Mouse (Mus musculus): ENCODE measurements at regions not wholly inside any gene's neighbourhood (a gene's known extent, or its start where the extent isn't known, plus 50 kb on each side); places are given as distances from the start of the nearest gene placed in this dataset.

DNA sequence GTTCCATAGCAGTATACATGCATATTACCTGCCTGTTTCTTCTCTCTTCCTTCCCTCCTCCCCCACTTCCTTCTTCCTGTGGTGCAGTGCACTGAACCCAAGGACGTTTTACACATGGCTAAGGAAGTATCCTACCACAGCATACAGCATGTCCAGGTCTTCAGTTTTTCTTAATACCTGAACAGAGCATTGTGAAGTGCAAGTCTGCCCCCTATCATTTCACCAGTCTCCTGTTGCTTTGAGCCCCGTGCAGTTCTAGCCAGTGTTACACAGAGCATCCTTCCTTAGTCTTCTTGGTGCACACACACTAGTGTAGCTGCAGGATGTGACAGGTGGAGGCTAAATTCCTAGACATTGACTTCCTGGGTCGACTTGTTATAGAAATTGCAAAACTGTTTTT is 53.7 kb upstream of the Foxb1 start:
- no peak for DNase-seq

DNA sequence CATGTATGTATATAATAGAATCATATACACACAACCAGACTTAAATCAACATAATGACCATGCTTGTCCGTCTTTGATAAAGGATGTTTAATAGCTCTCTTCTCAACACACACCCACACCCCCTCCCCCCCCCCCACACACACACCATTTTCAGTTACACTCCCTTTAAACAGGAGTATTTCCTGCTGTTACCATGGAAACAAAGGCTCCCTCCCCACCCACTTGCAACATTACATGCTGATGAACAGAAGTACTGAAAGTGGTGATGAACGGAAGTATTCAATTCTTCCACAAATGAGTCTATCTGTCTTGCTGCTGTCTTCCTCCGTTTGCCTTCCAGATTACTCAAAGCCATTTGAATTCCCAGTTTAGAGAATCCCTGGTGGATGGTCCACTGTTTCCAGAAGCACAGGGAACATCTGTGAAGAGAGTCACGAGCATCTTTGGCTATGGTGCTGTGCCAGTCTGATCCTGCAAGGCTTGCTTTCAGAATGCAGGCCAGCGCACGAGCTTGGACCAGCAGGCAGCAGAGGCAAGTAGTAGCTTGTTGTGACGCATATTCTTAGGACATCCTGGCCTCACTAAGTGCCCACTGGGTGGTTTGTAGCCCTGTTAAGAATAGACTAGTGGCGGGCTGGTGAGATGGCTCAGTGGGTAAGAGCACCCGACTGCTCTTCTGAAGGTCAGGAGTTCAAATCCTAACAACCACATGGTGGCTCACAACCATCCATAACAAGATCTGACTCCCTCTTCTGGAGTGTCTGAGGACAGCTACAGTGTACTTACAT is 62.6 kb upstream of the Foxb1 start:
- DNase-seq, result peak; percentile 13

- no peak for DNase-seq
Measured at GRCm38 (mm10) chr9:69828428-69828827, 67.7 kb upstream of the Foxb1 start.

- DNase-seq, result no peak
Measured at GRCm38 (mm10) chr9:69835396-69835795, 74.7 kb upstream of the Foxb1 start.

GRCm38 (mm10) chr9:69839198-69839597 is 78.5 kb upstream of the Foxb1 start:
- DNase-seq, result no peak

GRCm38 (mm10) chr9:69844712-69845111 is 84.0 kb upstream of the Foxb1 start:
- no peak for DNase-seq

DNA sequence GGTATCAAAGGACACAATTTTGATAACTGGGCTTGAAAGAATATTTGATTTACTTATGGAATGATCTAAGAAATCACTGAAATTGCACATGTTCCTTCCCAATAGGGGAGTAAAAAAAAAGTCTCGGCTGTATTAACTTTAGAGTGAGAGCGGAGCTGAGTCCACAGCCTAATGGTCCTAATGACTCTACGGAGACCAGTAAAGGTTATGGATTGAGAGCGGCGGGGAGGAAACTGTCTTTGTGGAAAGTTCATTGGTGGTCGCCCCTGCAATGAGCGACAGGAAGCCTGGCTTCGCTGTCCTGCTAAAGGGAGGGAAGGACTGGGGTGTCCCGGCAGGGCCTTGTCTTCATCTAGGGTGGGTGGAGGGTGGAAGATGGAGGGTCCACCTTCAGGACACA is 84.5 kb upstream of the Foxb1 start:
- DNase-seq, result no peak

DNA sequence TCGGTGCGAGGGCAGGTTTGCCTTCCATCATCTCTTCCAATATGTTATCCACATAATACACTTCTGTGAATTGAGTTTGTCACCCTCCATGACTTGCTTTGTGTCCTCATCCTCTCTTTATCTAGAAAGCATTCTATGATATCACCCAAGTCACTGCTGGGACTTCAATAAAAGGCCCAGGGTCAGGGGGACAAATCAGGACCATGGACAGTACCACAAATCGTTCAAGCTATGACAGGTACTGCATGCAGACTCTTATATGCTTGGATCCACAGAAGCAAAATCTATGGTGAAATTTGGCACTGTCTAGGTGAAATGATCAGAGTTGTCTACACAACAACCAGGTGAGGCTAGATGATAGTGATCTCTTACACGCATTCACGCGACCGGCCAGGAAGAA is 95.9 kb upstream of the Foxb1 start:
- DNase-seq, result no peak

DNA sequence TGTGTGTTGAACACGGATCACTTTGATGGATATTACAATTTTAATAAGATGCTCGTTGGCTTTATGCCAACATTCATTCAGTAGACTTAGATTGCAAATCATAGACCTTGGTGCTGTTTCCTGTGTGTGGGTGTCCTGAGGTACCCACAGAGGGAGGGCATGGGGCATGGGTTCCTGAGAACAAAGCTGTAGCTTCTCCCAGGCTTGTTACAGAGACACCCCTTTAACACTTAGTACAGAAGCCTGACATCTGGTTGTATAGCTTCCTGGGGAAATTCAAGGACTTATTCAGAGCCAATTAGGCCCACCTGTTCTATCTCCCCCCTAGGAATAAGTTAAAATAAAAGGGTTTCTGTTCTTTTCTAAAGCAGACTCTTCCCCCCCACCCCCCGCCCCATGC is 97.9 kb upstream of the Foxb1 start:
- DNase-seq, result no peak

DNA sequence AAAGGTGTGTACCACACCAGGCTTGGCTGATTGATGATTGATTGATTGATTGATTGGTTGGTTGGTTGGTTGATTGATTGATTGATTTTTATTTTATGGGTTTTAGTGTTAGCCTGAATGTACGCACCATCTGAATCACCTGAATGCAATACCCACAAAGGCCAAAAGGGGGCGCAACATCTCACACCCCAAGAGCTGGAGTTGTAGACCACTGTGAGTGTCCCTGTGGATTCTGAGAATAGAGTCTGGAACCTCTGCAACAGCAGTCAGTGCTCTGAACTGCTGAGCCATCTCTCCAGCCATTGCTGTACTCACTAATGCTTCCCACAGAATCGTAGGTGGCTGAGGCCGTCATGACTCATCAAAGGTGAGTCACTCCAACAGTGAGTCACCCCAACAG is 109.4 kb upstream of the Foxb1 start:
- DNase-seq, result no peak

GRCm38 (mm10) chr9:69886351-69886750 is 102.9 kb upstream of the Bnip2 start:
- no peak for DNase-seq

DNA sequence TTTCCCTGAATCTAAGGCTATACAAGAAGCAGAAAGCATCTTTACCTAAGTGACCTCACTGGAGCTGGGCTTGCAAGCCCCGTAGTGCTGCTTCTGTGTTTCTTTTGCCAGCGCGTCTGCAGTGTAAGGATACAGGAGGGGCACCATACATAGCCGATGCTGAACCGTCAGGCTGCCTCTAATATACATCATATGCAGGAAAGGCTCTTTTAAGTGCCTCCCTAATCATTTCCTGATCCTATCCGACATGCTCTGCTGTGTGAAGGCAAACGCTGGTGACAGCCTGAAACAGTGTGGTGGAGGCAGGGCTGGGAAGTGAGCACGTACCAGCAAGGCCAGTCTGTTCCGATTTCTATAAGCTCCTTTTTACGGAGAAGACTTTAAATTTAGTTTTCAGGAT is 91.2 kb upstream of the Bnip2 start:
- DNase-seq, result no peak

GRCm38 (mm10) chr9:69899371-69899770 is 89.9 kb upstream of the Bnip2 start:
- DNase-seq, result peak; percentile 47

GRCm38 (mm10) chr9:69900871-69901270 is 88.4 kb upstream of the Bnip2 start:
- DNase-seq, result no peak

DNA sequence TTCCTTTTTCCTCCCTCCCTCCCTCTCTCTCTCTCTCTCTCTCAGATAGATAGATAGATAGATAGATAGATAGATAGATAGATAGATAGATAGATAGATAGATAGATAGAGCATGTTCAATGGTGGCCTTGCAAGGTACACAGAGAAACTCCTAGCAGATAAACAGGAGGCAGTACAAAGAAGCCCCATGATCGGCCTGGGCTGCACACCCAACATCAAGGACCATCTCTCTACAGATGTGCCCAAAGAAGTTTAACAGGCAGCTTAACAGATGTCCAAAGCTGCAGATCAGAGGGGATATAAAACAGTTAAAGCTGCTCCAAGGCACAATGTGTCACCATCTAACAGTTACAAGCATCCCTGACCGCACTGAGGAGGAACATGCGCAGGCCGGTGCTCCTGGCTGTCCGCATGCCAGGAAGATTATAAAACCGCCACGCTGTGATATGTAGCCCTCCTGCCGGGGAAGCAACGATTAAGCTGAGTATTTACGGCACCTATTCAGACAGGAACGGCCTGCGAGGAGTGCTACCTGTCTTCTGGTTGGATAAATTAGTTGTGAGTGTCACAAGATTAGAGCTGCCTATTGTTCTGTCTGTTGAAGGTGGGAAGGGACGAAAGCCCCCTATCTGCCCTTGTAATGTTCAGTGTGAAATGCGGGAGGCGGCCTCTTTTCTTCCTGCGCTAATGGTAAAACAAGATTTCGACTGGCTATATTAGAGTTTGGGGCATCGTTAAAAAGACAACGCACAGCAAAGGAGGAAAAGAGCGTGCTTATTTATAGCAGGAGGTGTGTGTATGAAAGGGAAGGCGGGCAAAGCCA is 81.9 kb upstream of the Bnip2 start:
- DNase-seq, result no peak

DNA sequence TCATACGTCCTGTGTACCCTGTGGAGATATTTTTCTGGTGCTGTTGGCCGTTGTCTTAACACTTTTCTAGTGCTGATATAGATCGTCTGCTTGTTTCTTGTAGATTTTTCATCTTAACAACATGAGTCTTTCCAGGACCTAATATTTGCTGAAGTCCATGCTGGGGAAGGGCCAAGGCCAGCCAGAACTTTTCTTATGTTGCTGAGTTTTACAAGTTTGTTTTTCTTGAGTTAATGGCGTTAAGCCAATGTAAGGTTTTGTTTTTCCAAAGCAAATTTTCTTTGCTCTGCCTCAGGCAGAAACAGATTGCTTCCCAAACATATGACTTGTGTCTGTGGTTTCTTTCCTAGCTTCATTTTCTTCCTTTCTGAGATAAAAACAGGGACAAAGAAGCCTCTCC is 78.6 kb upstream of the Bnip2 start:
- DNase-seq, result no peak

GRCm38 (mm10) chr9:69928126-69928525 is 61.1 kb upstream of the Bnip2 start:
- DNase-seq, result no peak

DNA sequence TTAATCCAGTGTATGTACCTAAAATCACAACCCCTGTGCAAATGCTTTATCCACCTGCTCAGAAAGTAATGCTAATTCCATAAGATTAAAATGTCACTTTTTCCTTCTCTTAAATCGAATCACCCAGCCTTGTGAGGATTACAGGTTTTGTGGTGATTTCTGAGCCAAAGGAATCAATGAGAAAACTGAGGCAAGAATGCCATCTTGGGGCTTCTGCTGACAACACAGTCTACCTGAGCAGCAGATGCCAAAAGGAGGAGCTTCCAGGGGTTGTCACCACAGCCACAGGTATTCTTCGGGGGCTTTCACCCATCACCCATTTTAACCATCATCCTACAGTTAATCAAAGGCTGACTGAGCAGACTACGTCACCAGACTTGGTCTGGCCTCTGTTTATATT is 51.4 kb upstream of the Bnip2 start:
- no peak for DNase-seq
